Mouse (Mus musculus): ENCODE results near the gene Nckap5.

DNA sequence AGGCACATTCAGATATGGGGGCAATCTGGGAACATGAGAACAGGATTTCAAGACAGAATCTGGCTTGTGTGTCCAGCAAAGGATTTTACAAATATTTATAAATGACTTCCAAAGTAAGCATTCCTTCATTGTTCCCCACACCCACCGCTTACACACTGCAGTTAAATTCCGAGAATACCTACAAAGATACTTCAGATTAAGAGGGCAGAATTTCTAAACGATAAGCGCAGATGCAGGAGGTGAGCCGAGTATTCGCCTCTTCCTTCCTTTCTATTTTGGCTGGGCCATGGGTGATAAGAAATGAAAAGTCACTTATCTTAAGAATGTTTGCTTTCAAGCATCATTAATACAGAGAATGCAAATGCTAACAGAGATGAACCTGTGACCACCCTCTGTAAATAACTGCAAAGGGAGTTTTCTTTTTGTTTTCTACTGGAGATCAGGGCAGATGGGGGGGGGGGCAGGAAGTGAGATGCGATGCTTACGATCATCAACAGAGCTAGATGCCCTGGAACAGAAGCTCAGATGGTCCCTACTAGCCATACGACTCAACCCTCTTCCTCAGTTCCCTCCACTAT is 213.0 kb downstream of the Nckap5 start:
- no peak for TF ChIP-seq CTCF (IDR thresholded peaks at IDR 0.05; ENCODE audit: control insufficient read depth, insufficient read depth, low read length)
- no peak for TF ChIP-seq POLR2A (IDR thresholded peaks at IDR 0.05; ENCODE audit: borderline replicate concordance, control insufficient read depth, low read depth, low read length)
